Mouse (Mus musculus): ENCODE results near the gene Alg5. TPM values are rescaled to one million over a fixed set of nuclear protein-coding genes. Genes with fewer than 3 reads are reported as not detected.
"Not testable (repeated sequence)": the region's sequence is repeated elsewhere in the genome, so short reads cannot be mapped to it uniquely, and the experiment has no call there.

Gene Alg5
- total RNA-seq, 2 experiments from 2014 or later: 1.9 to 30.6 TPM

DNA sequence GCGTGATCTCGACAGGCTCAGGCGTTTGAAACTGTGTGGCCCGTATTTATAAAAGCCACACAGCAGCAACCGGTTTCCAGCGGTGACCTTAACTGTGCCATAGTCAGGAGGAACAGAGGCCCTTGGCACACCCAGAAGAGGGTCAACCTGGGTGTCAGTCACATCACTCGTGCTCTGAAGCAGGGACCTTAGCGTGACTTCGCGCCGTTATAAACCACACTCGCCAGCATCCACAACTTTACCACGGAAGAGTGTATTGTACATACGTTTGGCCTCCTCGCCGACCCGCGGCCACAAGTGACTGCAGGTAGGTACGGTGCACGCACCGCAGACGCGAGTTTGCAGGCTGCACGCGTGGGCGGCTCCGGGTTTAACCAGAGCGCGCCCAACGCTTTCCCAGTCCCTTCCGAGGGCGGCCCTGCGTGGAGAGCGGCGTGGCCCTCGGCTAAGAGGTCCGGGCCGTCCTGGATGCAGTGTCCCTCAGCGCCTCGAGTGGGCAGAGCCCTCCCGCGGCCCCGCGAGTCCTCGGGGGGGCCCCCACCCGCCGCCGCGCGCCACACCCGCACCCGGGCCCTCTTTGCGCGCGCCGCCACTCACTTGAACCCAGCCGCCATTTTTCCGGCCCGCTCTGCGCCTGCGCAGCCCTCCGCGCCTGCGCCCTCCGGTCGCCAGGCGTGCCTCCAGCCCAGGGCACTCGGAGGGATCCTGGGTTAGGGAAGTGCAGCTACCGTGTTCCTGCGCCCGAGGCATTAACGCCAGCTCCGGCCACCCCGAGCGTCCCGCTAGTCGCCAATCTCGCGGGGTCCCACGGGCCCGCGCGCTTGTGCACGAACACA is 710 bp upstream of the Alg5 start:
- peak; percentile 82 for ATAC-seq (replicated peaks; ENCODE audit: low FRiP score, poor library complexity, severe bottlenecking)

DNA sequence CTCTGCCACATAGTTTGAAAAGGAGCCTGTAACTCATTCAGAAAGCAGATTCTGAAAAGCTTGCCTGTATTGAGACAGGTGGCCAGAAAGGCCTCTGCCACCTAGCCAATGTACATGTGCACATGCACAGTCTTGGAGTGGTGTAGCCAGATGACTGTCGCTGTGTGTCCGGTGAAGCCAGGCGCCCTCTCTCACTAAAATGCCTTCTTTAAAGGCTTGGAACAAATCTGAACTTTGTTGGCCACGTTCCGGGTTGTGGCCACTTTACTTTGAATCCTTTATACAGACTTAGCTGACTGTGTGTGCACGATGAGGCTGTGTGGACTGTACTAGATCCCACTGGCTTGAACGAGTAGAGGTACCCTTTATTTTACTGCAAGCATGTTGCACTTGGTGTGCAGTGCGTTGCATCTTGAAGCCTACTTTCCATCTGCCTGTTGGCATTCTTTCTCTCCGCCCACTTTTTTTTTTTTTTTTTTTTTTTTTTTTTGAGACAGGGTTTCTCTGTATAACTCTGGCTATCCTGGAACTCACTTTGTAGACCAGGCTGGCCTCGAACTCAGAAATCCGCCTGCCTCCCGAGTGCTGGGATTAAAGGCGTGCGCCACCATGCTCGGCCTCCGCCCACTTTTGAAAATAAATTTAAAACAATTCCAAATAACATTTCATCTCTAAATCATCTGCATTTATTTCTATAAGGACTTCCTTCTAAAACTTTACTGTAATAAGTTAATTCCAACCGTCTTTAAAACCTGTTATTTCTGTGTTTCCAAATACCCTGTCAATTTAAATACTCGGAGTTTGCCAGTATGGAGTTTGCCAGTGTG is 975 bp downstream of the Alg5 start:
- no peak for ATAC-seq (replicated peaks; ENCODE audit: low FRiP score, poor library complexity, severe bottlenecking)

GRCm38 (mm10) chr3:54737317-54737716 is 2.0 kb downstream of the Alg5 start:
- no peak for ATAC-seq (replicated peaks; ENCODE audit: low FRiP score, poor library complexity, severe bottlenecking)

GRCm38 (mm10) chr3:54741965-54742364 is 6.6 kb downstream of the Alg5 start:
- ATAC-seq (replicated peaks; ENCODE audit: low FRiP score, poor library complexity, severe bottlenecking): no peak

DNA sequence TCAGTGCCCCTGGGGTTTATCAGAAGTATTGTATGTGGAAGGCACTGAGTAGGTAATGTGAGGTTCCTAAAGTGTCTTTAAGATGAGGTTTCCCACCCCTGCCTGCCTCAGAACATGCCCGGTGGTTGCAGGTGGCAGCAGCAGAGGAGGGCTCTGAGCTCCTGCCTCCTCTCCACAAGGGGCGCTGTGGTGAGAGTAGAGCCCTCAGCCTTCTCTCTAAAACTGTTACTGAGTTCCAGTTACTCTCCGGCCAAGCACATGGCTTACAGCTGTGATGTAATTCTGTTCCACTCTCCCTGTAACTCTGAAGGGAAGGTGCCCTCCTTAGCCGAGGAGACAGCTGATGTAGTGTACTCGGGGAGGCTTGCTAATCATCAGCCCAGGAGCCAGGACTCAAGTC is 10.5 kb downstream of the Alg5 start:
- peak; percentile 56; the same call in 1 of the 2 replicates for ATAC-seq (replicated peaks; ENCODE audit: low FRiP score, poor library complexity, severe bottlenecking)

GRCm38 (mm10) chr3:54753411-54753810 is 18.1 kb downstream of the Alg5 start:
- ATAC-seq (replicated peaks; ENCODE audit: low FRiP score, poor library complexity, severe bottlenecking): no peak

DNA sequence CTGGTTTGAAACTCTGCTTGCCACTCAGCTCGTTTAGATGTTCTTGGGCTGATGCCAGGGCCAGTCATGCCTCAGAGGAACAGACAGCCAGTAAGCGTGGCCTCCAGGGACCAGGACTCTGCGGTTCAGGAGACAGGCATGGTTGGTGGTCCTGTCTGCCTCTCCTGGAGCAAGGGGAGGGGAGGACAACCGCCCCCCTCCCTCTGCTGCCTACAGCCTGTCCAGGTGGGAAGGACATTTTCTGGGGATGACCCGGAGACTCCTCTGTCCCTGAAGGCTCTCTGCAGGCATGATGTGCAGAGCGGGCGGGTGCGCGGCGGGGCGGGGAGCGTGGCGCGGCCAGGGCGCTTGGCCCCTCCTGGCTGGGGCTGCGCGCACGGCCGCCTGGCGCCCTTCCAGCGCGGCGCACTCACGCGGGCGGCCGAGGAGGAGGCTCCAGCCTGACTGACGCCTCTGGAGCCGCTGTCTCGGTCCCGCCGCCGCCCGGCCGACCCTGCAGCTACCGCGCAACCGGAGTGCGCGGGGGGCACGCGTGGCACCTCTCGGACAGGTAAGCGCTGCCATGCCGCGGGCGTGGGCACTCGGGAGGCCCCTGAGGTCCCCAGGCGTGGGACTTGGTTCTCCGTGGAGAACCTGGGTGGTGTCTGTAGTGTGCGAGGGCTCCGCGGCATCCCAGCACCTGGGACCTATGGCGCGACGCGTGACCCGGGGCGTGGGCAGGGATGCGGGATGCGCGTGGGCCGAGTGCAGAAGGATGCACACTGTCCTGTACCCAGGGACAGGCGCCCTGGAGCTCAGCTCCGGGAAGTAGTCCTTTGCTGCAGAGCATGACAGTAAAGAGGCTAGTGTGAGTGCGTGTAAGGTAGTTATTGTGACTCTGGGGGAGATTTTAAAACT is 20.1 kb downstream of the Alg5 start, which contains the start of gene Smad9:
Gene Smad9 (plus strand): TSS at position 438 of the 897 bp plus-strand sequence.
- no peak for ATAC-seq (replicated peaks; ENCODE audit: low FRiP score, poor library complexity, severe bottlenecking)

- ATAC-seq (replicated peaks; ENCODE audit: low FRiP score, poor library complexity, severe bottlenecking): no peak
Observed at GRCm38 (mm10) chr3:54756058-54756457, 20.7 kb downstream of the Alg5 start.

GRCm38 (mm10) chr3:54757446-54757845 is 22.1 kb downstream of the Alg5 start:
- ATAC-seq (replicated peaks; ENCODE audit: low FRiP score, poor library complexity, severe bottlenecking): no peak

GRCm38 (mm10) chr3:54759211-54759610 is 23.9 kb downstream of the Alg5 start:
- ATAC-seq (replicated peaks; ENCODE audit: low FRiP score, poor library complexity, severe bottlenecking): no peak

- no peak for ATAC-seq (replicated peaks; ENCODE audit: low FRiP score, poor library complexity, severe bottlenecking)
Observed at GRCm38 (mm10) chr3:54760321-54761115, 25.2 kb downstream of the Alg5 start.

- no peak for ATAC-seq (replicated peaks; ENCODE audit: low FRiP score, poor library complexity, severe bottlenecking)
Observed at GRCm38 (mm10) chr3:54761258-54761657, 25.9 kb downstream of the Alg5 start.

GRCm38 (mm10) chr3:54764418-54764817 is 29.1 kb downstream of the Alg5 start:
- no peak for ATAC-seq (replicated peaks; ENCODE audit: low FRiP score, poor library complexity, severe bottlenecking)

- not testable (repeated sequence) for ATAC-seq (replicated peaks; ENCODE audit: low FRiP score, poor library complexity, severe bottlenecking)
Observed at GRCm38 (mm10) chr3:54765521-54765920, 30.2 kb downstream of the Alg5 start.

DNA sequence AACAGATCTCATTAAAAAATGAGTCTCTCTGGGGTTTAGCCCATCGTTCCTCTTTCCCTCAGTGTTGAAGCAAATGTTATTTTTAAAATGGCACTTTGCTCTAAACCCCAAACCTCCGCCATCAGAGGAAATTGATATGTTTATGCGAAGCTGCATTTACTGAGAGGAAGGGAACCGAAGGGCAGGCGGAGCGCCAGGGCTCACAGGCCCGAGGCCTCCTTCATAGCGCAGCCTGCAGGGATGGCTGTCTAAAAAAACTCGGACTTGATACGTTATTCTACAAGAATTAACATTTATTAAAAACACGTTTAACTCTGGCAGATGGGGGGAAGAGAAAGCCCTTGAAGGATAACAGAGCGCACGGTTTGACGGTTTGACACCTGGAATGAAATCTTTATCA is 30.7 kb downstream of the Alg5 start:
- ATAC-seq (replicated peaks; ENCODE audit: low FRiP score, poor library complexity, severe bottlenecking): no peak

- no peak for ATAC-seq (replicated peaks; ENCODE audit: low FRiP score, poor library complexity, severe bottlenecking)
Observed at GRCm38 (mm10) chr3:54766811-54767210, 31.5 kb downstream of the Alg5 start.

GRCm38 (mm10) chr3:54768592-54768991 is 33.3 kb downstream of the Alg5 start:
- ATAC-seq (replicated peaks; ENCODE audit: low FRiP score, poor library complexity, severe bottlenecking): no peak

DNA sequence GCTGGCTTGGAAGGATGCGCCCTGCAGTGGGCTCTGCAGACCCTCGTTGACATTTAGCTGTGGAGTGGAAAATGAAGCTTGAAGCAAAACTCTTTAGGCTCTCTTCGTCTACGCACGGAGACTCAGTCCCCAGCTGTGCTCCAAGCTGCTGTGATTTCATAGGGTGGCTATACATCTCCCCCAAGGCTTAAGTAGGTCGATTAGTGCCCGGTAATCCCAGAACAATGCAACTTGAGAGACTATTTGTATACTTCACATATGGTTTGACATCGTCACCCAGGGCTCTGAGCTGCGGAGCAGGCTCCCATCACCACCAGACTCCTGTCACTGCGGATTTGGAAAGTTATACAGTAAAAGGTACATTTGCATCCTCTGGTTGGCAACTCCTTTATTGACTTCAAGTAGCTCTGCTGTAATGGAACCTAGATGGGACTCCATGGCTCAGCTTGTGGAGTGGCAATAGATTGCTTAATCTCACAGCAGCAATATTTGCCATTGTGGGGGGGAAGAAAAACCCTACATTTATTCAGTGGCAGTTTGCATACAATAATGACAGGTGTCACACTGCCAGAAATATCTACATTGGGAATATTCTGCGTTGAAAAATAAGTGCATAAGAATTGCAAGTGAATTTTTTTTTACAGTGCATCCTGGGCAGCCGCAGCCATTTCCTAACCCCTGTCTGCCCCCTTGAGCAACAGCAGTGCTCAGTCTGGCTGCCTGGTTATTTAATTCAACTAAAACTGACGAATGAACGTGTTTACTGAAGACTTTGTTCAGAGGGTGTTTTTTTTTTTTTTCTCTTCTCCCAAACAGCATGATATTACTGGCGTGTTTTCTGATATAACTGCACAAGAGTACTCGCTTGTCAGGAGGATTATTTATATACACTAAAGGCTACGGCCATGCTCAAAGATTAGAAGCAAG is 34.3 kb downstream of the Alg5 start:
- no peak for ATAC-seq (replicated peaks; ENCODE audit: low FRiP score, poor library complexity, severe bottlenecking)

All from erythroid progenitor cell, adult 5-6 weeks (primary cell).